Mouse (Mus musculus): ENCODE measurements around the gene Gstt2. TPM values are rescaled to one million over a fixed set of nuclear protein-coding genes. Genes with fewer than 3 reads are reported as not detected.

Gstt2 gene
- total RNA-seq, 2 experiments from 2014 or later = 9.3 to 10.9 TPM

- intact Hi-C loops (cut with DNase I) = no loop called here
These were observed 48.9 kb downstream of the Gstt2 start for GRCm38 (mm10) chr10:75788277-75788676.

GRCm38 (mm10) chr10:75785442-75785841 is 51.8 kb downstream of the Gstt2 start:
- intact Hi-C loops (cut with DNase I) = no loop called here
- no peak for DNase-seq (ENCODE audit: low spot score)

More at GRCm38 (mm10) chr10:75788277-75788676, 48.9 kb downstream of the Gstt2 start:
- no peak for DNase-seq (ENCODE audit: low spot score)

Other genes starting within 250 kb of the Gstt2 start
- gene Ggt5, start 248.1 kb downstream of the Gstt2 start, total RNA-seq (2021) = 1 to 10 TPM; 5.3 to 6.9 TPM
- gene Susd2, start 193.4 kb downstream of the Gstt2 start, total RNA-seq (2021) = 1 to 10 TPM; 1.6 to 2.0 TPM
- 10 to 100 TPM; 19.6 to 22.6 TPM for gene Cabin1, start 73.1 kb downstream of the Gstt2 start, total RNA-seq (2021)
- 100 to 1,000 TPM in 1 of 2 experiments, 10 to 100 TPM in 1; 93.7 to 102 TPM for gene Ddt, start 64.0 kb downstream of the Gstt2 start, total RNA-seq (2021)
- gene Gm20441, start 56.5 kb downstream of the Gstt2 start, total RNA-seq (2021) = under 1 TPM in 1 of 2 experiments, not detected in 1; 0.44 TPM
- gene Gstt3, start 56.0 kb downstream of the Gstt2 start, total RNA-seq (2021) = 1 to 10 TPM; 3.1 to 3.3 TPM
- 10 to 100 TPM; 12.2 to 13.4 TPM for gene Gstt1, start 38.8 kb downstream of the Gstt2 start, total RNA-seq (2021)
- gene Gstt4, start 14.9 kb downstream of the Gstt2 start, total RNA-seq (2021) = not detected
- 100 to 1,000 TPM; 202 to 203 TPM for gene Mif, start 22.8 kb upstream of the Gstt2 start, total RNA-seq (2021)
- gene Derl3, start 56.0 kb upstream of the Gstt2 start, total RNA-seq (2021) = under 1 TPM; 0.26 to 0.78 TPM
- 10 to 100 TPM; 22.8 to 22.9 TPM for gene Smarcb1, start 84.2 kb upstream of the Gstt2 start, total RNA-seq (2021)
- 1,000 to 10,000 TPM; 1,761 to 1,834 TPM for gene Chchd10, start 95.7 kb upstream of the Gstt2 start, total RNA-seq (2021)
- 1 to 10 TPM; 5.0 to 8.1 TPM for gene Mmp11, start 99.1 kb upstream of the Gstt2 start, total RNA-seq (2021)
- gene Gm867, start 103.2 kb upstream of the Gstt2 start, total RNA-seq (2021) = not detected
- gene Vpreb3, start 105.6 kb upstream of the Gstt2 start, total RNA-seq (2021) = not detected
- gene Gm5134, start 117.1 kb upstream of the Gstt2 start, total RNA-seq (2021) = not detected
- gene Zfp280b, start 195.2 kb upstream of the Gstt2 start, total RNA-seq (2021) = 1 to 10 TPM; 7.7 to 8.1 TPM

Measured in heart, postnatal 25 days (tissue).